Mouse (Mus musculus) heart, embryonic 11.5 days (tissue): Measurements from ENCODE around the gene Srd5a3. TPM values are rescaled to one million over a fixed set of nuclear protein-coding genes. Genes with fewer than 3 reads are reported as not detected.

Experiments
- ATAC-seq: fragments of 200-750 bp; cut with Nextera tagmentation; replicated peaks from 2 replicates; pipeline ENCODE4 v1.8.0; 2017; ENCODE audit warnings: moderate library complexity; ENCODE audit not compliant: insufficient number of reproducible peaks, low FRiP score, low TSS enrichment
- H3K27ac ChIP-seq: fragments of 300-500 bp; sonication (generic); 2 replicates; pipeline ENCODE4 v1.5.1; 2014; ENCODE audit warnings: mild to moderate bottlenecking, low read depth, low read length
- H3K27me3 ChIP-seq: fragments of 300-500 bp; sonication (generic); 2 replicates; pipeline ENCODE4 v1.6.1; 2014; ENCODE audit warnings: mild to moderate bottlenecking, low read length, mixed read lengths; ENCODE audit not compliant: control insufficient read depth, insufficient read depth
- H3K36me3 ChIP-seq: fragments of 300-500 bp; sonication (generic); 2 replicates; pipeline ENCODE4 v1.6.1; 2014; ENCODE audit warnings: mild to moderate bottlenecking, low read length, moderate library complexity, mixed read lengths; ENCODE audit not compliant: control insufficient read depth, insufficient read depth
- H3K4me1 ChIP-seq: fragments of 300-500 bp; sonication (generic); 2 replicates; pipeline ENCODE4 v1.6.1; 2014; ENCODE audit warnings: low read length; ENCODE audit not compliant: control insufficient read depth, insufficient read depth
- H3K4me2 ChIP-seq: fragments of 300-500 bp; sonication (generic); 2 replicates; pipeline ENCODE4 v1.6.1; 2014; ENCODE audit warnings: mild to moderate bottlenecking, moderate library complexity
- H3K4me3 ChIP-seq: fragments of 300-500 bp; sonication (generic); 2 replicates; pipeline ENCODE4 v1.5.1; 2014; ENCODE audit warnings: low read depth, low read length
- H3K9ac ChIP-seq: fragments of 300-500 bp; sonication (generic); 2 replicates; pipeline ENCODE4 v1.6.1; 2014; ENCODE audit warnings: mild to moderate bottlenecking, low read depth, low read length, moderate library complexity
- H3K9me3 ChIP-seq: fragments of 300-500 bp; sonication (generic); replicated peaks from 2 replicates; pipeline ENCODE4 v1.6.1; 2016; ENCODE audit warnings: low read length; ENCODE audit not compliant: control insufficient read depth
- whole genome bisulfite sequencing: fragments of 180-500 bp; shearing (Covaris S2); extraction: QIAGEN DNeasy Blood & Tissue Kit; methylation state at CpG from one replicate; pipeline ENCODE4 v1.1.7; 2014; ENCODE audit not compliant: insufficient replicate concordance; 5-methylcytosine and 5-hydroxymethylcytosine counted together
- polyA plus RNA-seq: library from polyadenylated mRNA; unstranded; fragments of >200 nt; fragmentation: Nextera tagmentation; extraction: Ambion mirVana; gene quantifications from 2 replicates; pipeline ENCODE4 v1.2.1, GENCODE M21; 2014

Gene Srd5a3
- polyA plus RNA-seq, 1 experiment from 2014 or later: 21.2 TPM

GRCm38 (mm10) chr5:76139171-76139671 lies 850 bp upstream of the Srd5a3 start:
- H3K9ac ChIP-seq: peak overlapping the region; percentile 95; the same call in 1 of the 2 replicates
- no peak for ATAC-seq
- H3K9me3 ChIP-seq: no peaks in the 10 kb centered on the region
- H3K36me3 ChIP-seq: no peaks in the 10 kb centered on the region
- H3K4me2 ChIP-seq: peak overlapping the region; percentile 82
- no peaks in the 10 kb centered on the region for H3K27me3 ChIP-seq
- H3K4me1 ChIP-seq: peaks cover 22% of the 10 kb centered on the region
- no peak overlapping the region for H3K27ac ChIP-seq
- peak overlapping the region; percentile 74 for H3K4me3 ChIP-seq
- 32% methylated on average over 7 of the region's 7 CpGs for WGBS

- Histone ChIP-seq H3K4me3 (peak overlapping the region; percentile 74), H3K4me2 (peak overlapping the region; percentile 82), H3K9ac (peak overlapping the region; percentile 95), H3K27me3 (no peaks in the 10 kb centered on the region), H3K36me3 (no peaks in the 10 kb centered on the region), H3K9me3 (no peaks in the 10 kb centered on the region), H3K27ac (peak overlapping the region; percentile 98), H3K4me1 (peaks cover 22% of the 10 kb centered on the region)
- peak; percentile 40 for ATAC-seq
- 10% methylated on average over 9 of the region's 9 CpGs for WGBS
Measured at GRCm38 (mm10) chr5:76140730-76141066, 627 bp downstream of the Srd5a3 start.

GRCm38 (mm10) chr5:76143356-76143755 lies 3.3 kb downstream of the Srd5a3 start:
- Histone ChIP-seq H3K36me3 (no peaks in the 10 kb centered on the region), H3K9me3 (no peaks in the 10 kb centered on the region), H3K4me3 (no peak overlapping the region), H3K27me3 (no peaks in the 10 kb centered on the region), H3K4me2 (no peak overlapping the region), H3K27ac (no peak overlapping the region), H3K9ac (no peak overlapping the region), H3K4me1 (peaks cover 20% of the 10 kb centered on the region)
- ATAC-seq: no peak
- WGBS: 84% methylated on average over 4 of the region's 4 CpGs

- Histone ChIP-seq H3K4me2 (no peak overlapping the region), H3K4me1 (0 out of 2 replicates have a peak, but pooled peaks cover 1% of the 10 kb centered on the region), H3K9me3 (no peaks in the 10 kb centered on the region), H3K36me3 (peaks cover 4% of the 10 kb centered on the region), H3K4me3 (no peak overlapping the region), H3K27ac (no peak overlapping the region), H3K9ac (no peak overlapping the region), H3K27me3 (no peaks in the 10 kb centered on the region)
- 93% methylated on average over 1 of the region's 1 CpGs for WGBS
- no peak for ATAC-seq
Measured at GRCm38 (mm10) chr5:76146401-76146800, 6.3 kb downstream of the Srd5a3 start.

GRCm38 (mm10) chr5:76149436-76149835 lies 9.4 kb downstream of the Srd5a3 start:
- no peak overlapping the region for H3K4me3 ChIP-seq
- no peaks in the 10 kb centered on the region for H3K9me3 ChIP-seq
- no peak overlapping the region for H3K9ac ChIP-seq
- peaks cover 4% of the 10 kb centered on the region for H3K36me3 ChIP-seq
- H3K27ac ChIP-seq: no peak overlapping the region
- no peaks in the 10 kb centered on the region for H3K27me3 ChIP-seq
- no peak for ATAC-seq
- H3K4me2 ChIP-seq: no peak overlapping the region
- peaks cover 3% of the 10 kb centered on the region; the same call in 1 of the 2 replicates for H3K4me1 ChIP-seq
- WGBS: 85% methylated on average over 6 of the region's 6 CpGs

GRCm38 (mm10) chr5:76152956-76153355 lies 12.9 kb downstream of the Srd5a3 start:
- Histone ChIP-seq H3K4me2 (no peak overlapping the region), H3K9me3 (no peaks in the 10 kb centered on the region), H3K4me3 (no peak overlapping the region), H3K9ac (no peak overlapping the region), H3K27ac (no peak overlapping the region), H3K27me3 (no peaks in the 10 kb centered on the region), H3K36me3 (peaks cover 4% of the 10 kb centered on the region), H3K4me1 (peaks cover 11% of the 10 kb centered on the region)
- 91% methylated on average over 6 of the region's 6 CpGs for WGBS
- no peak for ATAC-seq

GRCm38 (mm10) chr5:76153430-76153829 lies 13.4 kb downstream of the Srd5a3 start:
- Histone ChIP-seq H3K9me3 (no peaks in the 10 kb centered on the region), H3K27me3 (no peaks in the 10 kb centered on the region), H3K9ac (no peak overlapping the region), H3K36me3 (peaks cover 4% of the 10 kb centered on the region), H3K4me1 (peaks cover 11% of the 10 kb centered on the region), H3K4me3 (no peak overlapping the region), H3K4me2 (no peak overlapping the region), H3K27ac (no peak overlapping the region)
- 86% methylated on average over 11 of the region's 11 CpGs for WGBS
- ATAC-seq: no peak

- Histone ChIP-seq H3K4me3 (no peak overlapping the region), H3K27ac (peak overlapping the region; percentile 59), H3K9me3 (no peaks in the 10 kb centered on the region), H3K27me3 (no peaks in the 10 kb centered on the region), H3K9ac (no peak overlapping the region), H3K4me2 (peak overlapping the region; percentile 27), H3K36me3 (peaks cover 4% of the 10 kb centered on the region), H3K4me1 (peaks cover 11% of the 10 kb centered on the region)
- ATAC-seq: no peak; the same call in 1 of the 2 replicates
- WGBS: 62% methylated on average over 21 of the region's 21 CpGs
Measured at GRCm38 (mm10) chr5:76154434-76155165, 14.5 kb downstream of the Srd5a3 start.

- H3K36me3 ChIP-seq: no peaks in the 10 kb centered on the region
- ATAC-seq: no peak
- no peak overlapping the region for H3K4me3 ChIP-seq
- H3K9ac ChIP-seq: no peak overlapping the region
- H3K9me3 ChIP-seq: no peaks in the 10 kb centered on the region
- H3K27ac ChIP-seq: no peak overlapping the region
- peaks cover 10% of the 10 kb centered on the region for H3K4me1 ChIP-seq
- WGBS: 65% methylated on average over 6 of the region's 6 CpGs
- H3K4me2 ChIP-seq: no peak overlapping the region
- no peaks in the 10 kb centered on the region for H3K27me3 ChIP-seq
Measured at GRCm38 (mm10) chr5:76159555-76159954, 19.5 kb downstream of the Srd5a3 start.
